Mouse (Mus musculus) layer of hippocampus, adult 8-10 months (tissue): ENCODE measurements at regions not wholly inside any gene's neighbourhood (a gene's known extent, or its start where the extent isn't known, plus 50 kb on each side); places are given as distances from the start of the nearest gene placed in this dataset.
"Not testable (repeated sequence)": the region's sequence is repeated elsewhere in the genome, so short reads cannot be mapped to it uniquely, and the experiment has no call there.

Experiments
- DNase-seq, 2 experiments: peaks; one replicate each; pipeline ENCODE4 v3.0.0; 2022; ENCODE audit warnings: low spot score in 2 of 2
- microRNA-seq, 2 experiments: library from miRNA; unstranded; fragments of <30 nt; microRNA quantifications; one replicate each; pipeline ENCODE4 v1.2.0; 2022

GRCm38 (mm10) chr13:61805300-61805699, 235.4 kb upstream of the Cts3 start:
- DNase-seq, result not testable (repeated sequence)

- DNase-seq, result peak in 1 of 2 experiments; percentile 1
Measured at GRCm38 (mm10) chr13:61804168-61804874, 234.4 kb upstream of the Cts3 start.

- DNase-seq, result not testable (repeated sequence)
Measured at GRCm38 (mm10) chr13:61803763-61804162, 233.8 kb upstream of the Cts3 start.

- not testable (repeated sequence) for DNase-seq
Measured at GRCm38 (mm10) chr13:61763457-61763856, 193.5 kb upstream of the Cts3 start.

Small RNA genes in the stretch of these regions (microRNA-seq; reads per million reads assigned to microRNA genes)
- 0 reads per million in 2 experiments for gene Gm23739
